8 mouse cellular contexts compared by ENCODE assay signal in the genomic region with DNA sequence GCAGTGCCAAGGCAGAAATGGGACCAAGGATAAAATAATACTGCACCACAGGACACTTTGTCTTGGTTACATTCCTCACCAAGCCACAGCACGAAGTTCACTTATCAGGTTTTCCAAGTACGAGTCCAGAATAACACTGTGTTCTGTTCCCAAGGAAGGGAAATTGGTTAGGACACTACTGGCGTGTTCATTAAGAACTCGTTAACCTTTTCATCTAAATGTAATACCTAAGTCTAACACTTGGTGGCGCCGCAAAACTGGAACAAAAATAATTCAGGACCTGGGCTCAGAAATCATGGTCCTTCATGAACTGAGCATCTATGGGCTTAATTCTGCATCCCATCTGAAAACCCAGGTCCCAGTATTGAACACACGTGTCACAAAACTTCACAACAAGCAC. TPM values are rescaled to one million over a fixed set of nuclear protein-coding genes. Genes with fewer than 3 reads are reported as not detected.
DNase-seq lines count a peak whose midpoint lies in the region; ATAC-seq and TF ChIP-seq lines count a peak whose summit lies in the region.

No protein-coding gene starts in this region.

- intact Hi-C loops in left cerebral cortex, postnatal 36 days (cut with DNase I), result loop anchor here (5.0 kb wide), 1 partner anchor 70 kb away; no protein-coding TSS in a partner anchor

- H3K9ac ChIP-seq in hindbrain, embryonic 11.5 days (ENCODE audit: low read depth, low read length), result no peak overlapping the region

- H3K9me3 ChIP-seq in hindbrain, embryonic 11.5 days (ENCODE audit: control insufficient read depth, low read length), result no peaks in the 10 kb centered on the region
- H3K9me3 ChIP-seq in hindbrain, embryonic 10.5 days, result no peaks in the 10 kb centered on the region

- WGBS in hindbrain, embryonic 11.5 days, result 25% methylated on average over 7 of the region's 7 CpGs
- 30% methylated on average over 7 of the region's 7 CpGs for WGBS in hindbrain, embryonic 10.5 days
- WGBS in thymus, adult 2 months, result 21% methylated on average over 7 of the region's 7 CpGs

- no peak for TF ChIP-seq POLR2A in thymus, adult 2 months (IDR thresholded peaks at IDR 0.05; ENCODE audit: control insufficient read depth, extremely low read depth, insufficient read depth, low read length, poor library complexity)

- 0 out of 2 replicates have a peak, but pooled peaks cover 2% of the 10 kb centered on the region for H3K4me1 ChIP-seq in hindbrain, embryonic 11.5 days (replicated peaks; ENCODE audit: control insufficient read depth, insufficient read depth, low read length)
- peaks cover 14% of the 10 kb centered on the region for H3K4me1 ChIP-seq in hindbrain, embryonic 10.5 days (replicated peaks)
- H3K4me1 ChIP-seq in thymus, adult 2 months (replicated peaks; ENCODE audit: control insufficient read depth, insufficient read depth, low read length), result peaks cover 24% of the 10 kb centered on the region

- DNase-seq in hindbrain, embryonic 11.5 days (ENCODE audit: low spot score), result peak; percentile 82
- no peak for DNase-seq in hindbrain, embryonic 10.5 days (ENCODE audit: low spot score)
- peak; percentile 62 for DNase-seq in thymus, adult 2 months
- no peak for DNase-seq in thymus, adult 18-20 months
- DNase-seq in c-Kit-positive CD71-positive TER-119-negative erythroid progenitor cells, embryonic 14.5 days (ENCODE audit: low read depth), result peak; percentile 84
- peak; percentile 68 for DNase-seq in heart, postnatal 4 days
- DNase-seq in left cerebral cortex, postnatal 36 days (ENCODE audit: low spot score in 2 of 2), result no peak

- no peaks in the 10 kb centered on the region for H3K27me3 ChIP-seq in hindbrain, embryonic 11.5 days (ENCODE audit: control insufficient read depth, insufficient read depth, low read length)
- no peaks in the 10 kb centered on the region for H3K27me3 ChIP-seq in hindbrain, embryonic 10.5 days (ENCODE audit: insufficient read depth, poor library complexity, severe bottlenecking)
- no peaks in the 10 kb centered on the region for H3K27me3 ChIP-seq in thymus, adult 2 months (ENCODE audit: control insufficient read depth, insufficient read depth, low read length)

- H3K4me2 ChIP-seq in hindbrain, embryonic 11.5 days (replicated peaks; ENCODE audit: low read depth, low read length), result no peak overlapping the region

- H3K4me3 ChIP-seq in hindbrain, embryonic 11.5 days (ENCODE audit: low read depth, low read length), result no peak overlapping the region
- no peak overlapping the region for H3K4me3 ChIP-seq in hindbrain, embryonic 10.5 days
- no peak overlapping the region for H3K4me3 ChIP-seq in thymus, adult 2 months (ENCODE audit: control insufficient read depth, insufficient read depth, low read length)

- peaks cover 5% of the 10 kb centered on the region for H3K36me3 ChIP-seq in hindbrain, embryonic 11.5 days (ENCODE audit: control insufficient read depth, insufficient read depth, low read length)
- peaks cover 69% of the 10 kb centered on the region for H3K36me3 ChIP-seq in hindbrain, embryonic 10.5 days
- peaks cover 26% of the 10 kb centered on the region for H3K36me3 ChIP-seq in thymus, adult 2 months (ENCODE audit: control insufficient read depth, insufficient read depth, low read length)

- no peak overlapping the region for H3K27ac ChIP-seq in hindbrain, embryonic 11.5 days (ENCODE audit: low read depth, low read length)
- no peak overlapping the region for H3K27ac ChIP-seq in hindbrain, embryonic 10.5 days
- no peak overlapping the region for H3K27ac ChIP-seq in thymus, adult 2 months (ENCODE audit: control insufficient read depth, insufficient read depth, low read length)

- ATAC-seq in hindbrain, embryonic 11.5 days (ENCODE audit: low FRiP score), result no peak
- ATAC-seq in neutrophil, adult 5-6 weeks (ENCODE audit: extremely low read depth, insufficient number of reproducible peaks, low FRiP score, poor library complexity, severe bottlenecking), result peak; percentile 57; the same call in 1 of the 2 replicates

- TF ChIP-seq CTCF in thymus, adult 2 months (IDR thresholded peaks at IDR 0.05; ENCODE audit: borderline replicate concordance, control insufficient read depth, extremely low read depth, insufficient read depth, low read length, poor library complexity), result no peak

RNA-seq across cellular contexts. Expression of a gene that starts 5.0 kb away (rescaled TPM):
- 41.1 and 42.9 TPM in 2 replicates for polyA plus RNA-seq in hindbrain, embryonic 11.5 days (2014; fragmentation: Nextera tagmentation; extraction: Ambion mirVana)
- polyA plus RNA-seq in hindbrain, embryonic 10.5 days (2016; fragmentation: Nextera tagmentation; extraction: Ambion mirVana), result 35.8 and 37.0 TPM in 2 replicates
- 24.2 and 26.2 TPM in 2 replicates for polyA plus RNA-seq in thymus, adult 2 months (2012; rRNA removed)
- total RNA-seq in heart, postnatal 4 days (2021), result 10 to 100 TPM; 20.2 to 22.0 TPM
- total RNA-seq in neutrophil, adult 5-6 weeks (2017), result 8.7 and 15.3 TPM in 2 replicates
- total RNA-seq in left cerebral cortex, postnatal 36 days (2021), result 10 to 100 TPM; 16.2 to 17.4 TPM

RNA-seq across cellular contexts. Expression of a gene that starts 5.3 kb away (rescaled TPM):
- polyA plus RNA-seq in hindbrain, embryonic 11.5 days (2014; fragmentation: Nextera tagmentation; extraction: Ambion mirVana), result 97.1 and 115 TPM in 2 replicates
- polyA plus RNA-seq in hindbrain, embryonic 10.5 days (2016; fragmentation: Nextera tagmentation; extraction: Ambion mirVana), result 111 and 114 TPM in 2 replicates
- 108 and 136 TPM in 2 replicates for polyA plus RNA-seq in thymus, adult 2 months (2012; rRNA removed)
- 10 to 100 TPM; 70.5 to 73.5 TPM for total RNA-seq in heart, postnatal 4 days (2021)
- 53.2 and 56.3 TPM in 2 replicates for total RNA-seq in neutrophil, adult 5-6 weeks (2017)
- total RNA-seq in left cerebral cortex, postnatal 36 days (2021), result 10 to 100 TPM; 62.0 to 66.6 TPM

RNA-seq across cellular contexts. Expression of a gene that starts 46.0 kb away (rescaled TPM):
- 4.6 and 5.5 TPM in 2 replicates for polyA plus RNA-seq in hindbrain, embryonic 11.5 days (2014; fragmentation: Nextera tagmentation; extraction: Ambion mirVana)
- 37.5 and 37.6 TPM in 2 replicates for polyA plus RNA-seq in hindbrain, embryonic 10.5 days (2016; fragmentation: Nextera tagmentation; extraction: Ambion mirVana)
- polyA plus RNA-seq in thymus, adult 2 months (2012; rRNA removed), result 157 and 190 TPM in 2 replicates
- total RNA-seq in heart, postnatal 4 days (2021), result 10 to 100 TPM; 31.4 to 36.9 TPM
- 5.6 and 8.1 TPM in 2 replicates for total RNA-seq in neutrophil, adult 5-6 weeks (2017)
- total RNA-seq in left cerebral cortex, postnatal 36 days (2021), result 10 to 100 TPM; 33.5 to 58.5 TPM

Comparison
In these comparisons a context has a peak if more than half of its experiments do, and no peak if none do; other contexts are left out.
1. DNase-seq: peak in hindbrain, embryonic 11.5 days (single experiment), thymus, adult 2 months (single experiment), c-Kit-positive CD71-positive TER-119-negative erythroid progenitor cells, embryonic 14.5 days (single experiment) and heart, postnatal 4 days (single experiment); none in hindbrain, embryonic 10.5 days (single experiment), thymus, adult 18-20 months (0 of 2) and left cerebral cortex, postnatal 36 days (0 of 2).